Mouse (Mus musculus): ENCODE results near the gene Hnrnpul1. TPM values are rescaled to one million over a fixed set of nuclear protein-coding genes. Genes with fewer than 3 reads are reported as not detected.
"Not testable (repeated sequence)": the region's sequence is repeated elsewhere in the genome, so short reads cannot be mapped to it uniquely, and the experiment has no call there.

Gene Hnrnpul1
- polyA plus RNA-seq, 1 experiment from 2014 or later, result 72.9 TPM

- no peak overlapping the region for H3K4me2 ChIP-seq
- H3K36me3 ChIP-seq, result peaks cover 96% of the 10 kb centered on the region
- no peaks in the 10 kb centered on the region for H3K9me3 ChIP-seq
- ATAC-seq (ENCODE audit: insufficient number of reproducible peaks, insufficient read depth, low FRiP score, low TSS enrichment, low read depth), result no peak
- WGBS, result 82% methylated on average over 2 of the region's 2 CpGs
- H3K4me1 ChIP-seq, result no peaks in the 10 kb centered on the region
- no peak overlapping the region for H3K4me3 ChIP-seq
- H3K27ac ChIP-seq, result no peak overlapping the region
- H3K27me3 ChIP-seq, result no peaks in the 10 kb centered on the region
- H3K9ac ChIP-seq, result no peak overlapping the region
Measured at GRCm38 (mm10) chr7:25736920-25737319, 17.6 kb downstream of the Hnrnpul1 start.

- no peaks in the 10 kb centered on the region for H3K4me1 ChIP-seq
- no peak for ATAC-seq (ENCODE audit: insufficient number of reproducible peaks, insufficient read depth, low FRiP score, low TSS enrichment, low read depth)
- no peak overlapping the region for H3K9ac ChIP-seq
- no peak overlapping the region for H3K27ac ChIP-seq
- no peaks in the 10 kb centered on the region for H3K27me3 ChIP-seq
- peaks cover 95% of the 10 kb centered on the region for H3K36me3 ChIP-seq
- H3K4me3 ChIP-seq, result no peak overlapping the region
- no peaks in the 10 kb centered on the region for H3K9me3 ChIP-seq
- no peak overlapping the region for H3K4me2 ChIP-seq
- 87% methylated on average over 4 of the region's 4 CpGs for WGBS
Measured at GRCm38 (mm10) chr7:25734991-25735390, 19.6 kb downstream of the Hnrnpul1 start.

GRCm38 (mm10) chr7:25731294-25732055, 23.1 kb downstream of the Hnrnpul1 start:
- Histone ChIP-seq H3K4me1 (no peaks in the 10 kb centered on the region), H3K27me3 (no peaks in the 10 kb centered on the region), H3K36me3 (peaks cover 95% of the 10 kb centered on the region), H3K9me3 (no peaks in the 10 kb centered on the region), H3K27ac (no peak overlapping the region), H3K4me2 (no peak overlapping the region), H3K4me3 (no peak overlapping the region), H3K9ac (no peak overlapping the region)
- ATAC-seq (ENCODE audit: insufficient number of reproducible peaks, insufficient read depth, low FRiP score, low TSS enrichment, low read depth), result no peak
- whole genome bisulfite sequencing, result 93% methylated on average over 8 of the region's 8 CpGs

- WGBS, result 87% methylated on average over 2 of the region's 2 CpGs
- no peaks in the 10 kb centered on the region for H3K27me3 ChIP-seq
- H3K36me3 ChIP-seq, result peaks cover 97% of the 10 kb centered on the region
- ATAC-seq (ENCODE audit: insufficient number of reproducible peaks, insufficient read depth, low FRiP score, low TSS enrichment, low read depth), result no peak
- no peak overlapping the region for H3K9ac ChIP-seq
- H3K9me3 ChIP-seq, result no peaks in the 10 kb centered on the region
- H3K4me1 ChIP-seq, result no peaks in the 10 kb centered on the region
- no peak overlapping the region for H3K27ac ChIP-seq
- H3K4me2 ChIP-seq, result no peak overlapping the region
- no peak overlapping the region for H3K4me3 ChIP-seq
Measured at GRCm38 (mm10) chr7:25729862-25730261, 24.7 kb downstream of the Hnrnpul1 start.

- no peaks in the 10 kb centered on the region for H3K4me1 ChIP-seq
- H3K9ac ChIP-seq, result no peak overlapping the region
- ATAC-seq (ENCODE audit: insufficient number of reproducible peaks, insufficient read depth, low FRiP score, low TSS enrichment, low read depth), result 0 out of 2 replicates have a peak, but pooled peaks have one; percentile 23
- no peak overlapping the region for H3K27ac ChIP-seq
- no peaks in the 10 kb centered on the region for H3K27me3 ChIP-seq
- H3K4me2 ChIP-seq, result no peak overlapping the region
- no peak overlapping the region for H3K4me3 ChIP-seq
- no peaks in the 10 kb centered on the region for H3K9me3 ChIP-seq
- 49% methylated on average over 2 of the region's 2 CpGs for WGBS
- peaks cover 97% of the 10 kb centered on the region for H3K36me3 ChIP-seq
Measured at GRCm38 (mm10) chr7:25729396-25729795, 25.2 kb downstream of the Hnrnpul1 start.

GRCm38 (mm10) chr7:25727800-25728199, 26.8 kb downstream of the Hnrnpul1 start:
- Histone ChIP-seq H3K27ac (no peak overlapping the region), H3K9me3 (no peaks in the 10 kb centered on the region)

GRCm38 (mm10) chr7:25725886-25726285, 28.7 kb downstream of the Hnrnpul1 start:
- peaks cover 96% of the 10 kb centered on the region for H3K36me3 ChIP-seq
- H3K4me2 ChIP-seq, result no peak overlapping the region
- no peaks in the 10 kb centered on the region for H3K4me1 ChIP-seq
- H3K4me3 ChIP-seq, result no peak overlapping the region
- no peak overlapping the region for H3K9ac ChIP-seq
- WGBS, result 82% methylated on average over 19 of the region's 19 CpGs
- ATAC-seq (ENCODE audit: insufficient number of reproducible peaks, insufficient read depth, low FRiP score, low TSS enrichment, low read depth), result no peak
- H3K9me3 ChIP-seq, result no peaks in the 10 kb centered on the region
- H3K27me3 ChIP-seq, result no peaks in the 10 kb centered on the region
- H3K27ac ChIP-seq, result no peak overlapping the region

More at GRCm38 (mm10) chr7:25727800-25728199, 26.8 kb downstream of the Hnrnpul1 start:
- no peak for ATAC-seq (ENCODE audit: insufficient number of reproducible peaks, insufficient read depth, low FRiP score, low TSS enrichment, low read depth)
- Histone ChIP-seq H3K4me2 (no peak overlapping the region), H3K4me1 (no peaks in the 10 kb centered on the region), H3K9ac (no peak overlapping the region), H3K27me3 (no peaks in the 10 kb centered on the region), H3K36me3 (peaks cover 98% of the 10 kb centered on the region), H3K4me3 (no peak overlapping the region)
- 93% methylated on average over 5 of the region's 5 CpGs for WGBS

- not testable (repeated sequence) for H3K27ac ChIP-seq; ATAC-seq (ENCODE audit: insufficient number of reproducible peaks, insufficient read depth, low FRiP score, low TSS enrichment, low read depth)
- H3K36me3 ChIP-seq, result peaks cover 64% of the 10 kb centered on the region
Measured at GRCm38 (mm10) chr7:25721776-25722175, 32.8 kb downstream of the Hnrnpul1 start.

GRCm38 (mm10) chr7:25720760-25721159, 33.8 kb downstream of the Hnrnpul1 start:
- Histone ChIP-seq H3K9ac (no peak overlapping the region), H3K4me2 (no peak overlapping the region), H3K27me3 (no peaks in the 10 kb centered on the region), H3K4me3 (no peak overlapping the region), H3K36me3 (peaks cover 62% of the 10 kb centered on the region), H3K4me1 (peaks cover 17% of the 10 kb centered on the region), H3K27ac (no peak overlapping the region), H3K9me3 (no peaks in the 10 kb centered on the region)
- no peak for ATAC-seq (ENCODE audit: insufficient number of reproducible peaks, insufficient read depth, low FRiP score, low TSS enrichment, low read depth)
- 92% methylated on average over 5 of the region's 5 CpGs for WGBS

More at GRCm38 (mm10) chr7:25721776-25722175, 32.8 kb downstream of the Hnrnpul1 start:
- H3K9me3 ChIP-seq, H3K4me2 ChIP-seq, H3K9ac ChIP-seq, H3K4me3 ChIP-seq, H3K27me3 ChIP-seq: not testable (repeated sequence)
- H3K4me1 ChIP-seq, result peaks cover 17% of the 10 kb centered on the region

GRCm38 (mm10) chr7:25719761-25720610, 34.6 kb downstream of the Hnrnpul1 start:
- no peaks in the 10 kb centered on the region for H3K9me3 ChIP-seq
- H3K36me3 ChIP-seq, result peaks cover 62% of the 10 kb centered on the region
- no peak overlapping the region for H3K4me3 ChIP-seq
- peaks cover 17% of the 10 kb centered on the region for H3K4me1 ChIP-seq
- no peak overlapping the region for H3K9ac ChIP-seq
- WGBS, result 61% methylated on average over 10 of the region's 10 CpGs
- no peak for ATAC-seq (ENCODE audit: insufficient number of reproducible peaks, insufficient read depth, low FRiP score, low TSS enrichment, low read depth)
- peak overlapping the region; percentile 80 for H3K4me2 ChIP-seq
- peak overlapping the region; percentile 80 for H3K27ac ChIP-seq
- no peaks in the 10 kb centered on the region for H3K27me3 ChIP-seq

- Histone ChIP-seq H3K4me3 (peak within 1 kb of the TSS; percentile 83), H3K27me3 (no peaks in the 10 kb centered on the region), H3K9ac (peak within 1 kb of the TSS; percentile 78), H3K9me3 (no peaks in the 10 kb centered on the region), H3K4me2 (peak within 1 kb of the TSS; percentile 80), H3K4me1 (peaks cover 17% of the 10 kb centered on the region), H3K27ac (peak within 1 kb of the TSS; percentile 80), H3K36me3 (peaks cover 62% of the 10 kb centered on the region)
- ATAC-seq (ENCODE audit: insufficient number of reproducible peaks, insufficient read depth, low FRiP score, low TSS enrichment, low read depth), result peak; percentile 57
- 4% methylated on average over 32 of the region's 32 CpGs for WGBS
Measured at GRCm38 (mm10) chr7:25718788-25719417, 35.7 kb downstream of the Hnrnpul1 start, which contains the start of gene Ccdc97. Gene Ccdc97, minus strand, starts transcription at chr7:25719088.
